Mouse (Mus musculus): ENCODE measurements around the gene Adamts13. TPM values are rescaled to one million over a fixed set of nuclear protein-coding genes. Genes with fewer than 3 reads are reported as not detected.
A peak's percentile ranks its signal among the peaks of the same experiment; 100 is the strongest.

Adamts13 gene
- total and polyA plus RNA-seq, 3 experiments, result 0.13 to 0.17 TPM; not detected in 1

DNA sequence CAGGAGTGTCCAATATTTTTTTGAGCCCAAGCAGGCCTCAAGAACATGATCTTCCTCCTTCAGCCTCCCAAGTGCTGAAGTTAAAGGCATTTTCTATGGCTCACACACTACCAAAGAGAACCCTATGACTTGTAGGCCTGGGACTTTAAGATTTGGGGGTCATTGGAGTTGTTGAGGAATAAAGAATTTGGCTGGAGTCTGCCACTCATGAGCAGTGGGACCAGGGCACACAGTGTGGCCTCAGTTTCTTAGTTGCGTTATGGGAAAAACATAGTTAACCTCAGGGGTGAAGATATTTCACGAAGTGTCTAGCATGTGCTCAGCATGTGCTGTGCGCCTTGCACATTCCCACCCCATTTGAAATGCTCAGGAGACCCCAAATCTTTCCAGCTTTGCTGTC is 53.1 kb downstream of the Adamts13 start:
- no peak for DNase-seq (ENCODE audit: extremely low read depth)
- Histone ChIP-seq H3K4me2 (ENCODE audit: insufficient read depth, low read depth, poor library complexity, severe bottlenecking) (peak overlapping the region; percentile 53), H3K36me3 (replicated peaks in 1 of 2; ENCODE audit: control insufficient read depth in 1 of 2, insufficient read depth in 1 of 2, low read length in 1 of 2) (peaks cover 34 to 42% of the 10 kb centered on the region in 2 experiments), H3K27me3 (replicated peaks) (no peaks in the 10 kb centered on the region), H3K9ac (ENCODE audit: insufficient read depth, low read depth) (peak overlapping the region; percentile 72), H3K79me2 (replicated peaks; ENCODE audit: control insufficient read depth, extremely low read depth, insufficient read depth, poor library complexity, severe bottlenecking) (peaks cover 4% of the 10 kb centered on the region; the same call in 1 of the 2 replicates), H3K4me1 (ENCODE audit: control insufficient read depth in 1 of 2, insufficient read depth in 2 of 2) (peaks cover 25 to 63% of the 10 kb centered on the region in 2 experiments), H3K27ac (ENCODE audit: insufficient read depth, low read depth) (peak overlapping the region; percentile 55; the same call in 1 of the 2 replicates), H3K4me3 (replicated peaks in 1 of 3; ENCODE audit: low read depth in 2 of 3, low read length in 2 of 3, poor library complexity in 1 of 3) (peak overlapping the region; percentile 72 to 74 (median 73)), H3K9me3 (replicated peaks; ENCODE audit: low read length) (no peaks in the 10 kb centered on the region)
- dilution Hi-C loops (cut with MboI; ENCODE audit: extremely low pct_ligation_motif_present, extremely low pct_unique_long_range_greater_than_20kb, low sequenced_read_pairs) (no loop called here), in situ Hi-C loops (cut with MboI; ENCODE audit: low pct_ligation_motif_present, low pct_unique_long_range_greater_than_20kb, low sequenced_read_pairs) (no loop called here)
- TF ChIP-seq BHLHE40 (IDR thresholded peaks at IDR 0.05; ENCODE audit: low read depth, low read length), result peak; percentile 13; the same call in 1 of the 2 replicates
- no peak for TF ChIP-seq JUN (IDR thresholded peaks at IDR 0.05; ENCODE audit: insufficient read depth, low read depth, low read length)
- TF ChIP-seq MYC (IDR thresholded peaks at IDR 0.05; ENCODE audit: low read depth, low read length), result peak; percentile 90; the same call in 1 of the 2 replicates
- TF ChIP-seq GABPA (IDR thresholded peaks at IDR 0.05; ENCODE audit: insufficient replicate concordance, low read depth, low read length), result no peak
- TF ChIP-seq NRF1 (IDR thresholded peaks at IDR 0.05; ENCODE audit: low read depth, low read length), result no peak
- TF ChIP-seq POLR2A (IDR thresholded peaks at IDR 0.05; ENCODE audit: low read depth, low read length), result no peak
- TF ChIP-seq RAD21 (IDR thresholded peaks at IDR 0.05; ENCODE audit: low read depth, low read length), result no peak
- TF ChIP-seq HCFC1 (IDR thresholded peaks at IDR 0.05; ENCODE audit: low read depth, low read length), result no peak
- no peak for TF ChIP-seq NELFE (IDR thresholded peaks at IDR 0.05; ENCODE audit: low read depth, low read length)
- TF ChIP-seq CHD2 (IDR thresholded peaks at IDR 0.05; ENCODE audit: low read length), result no peak
- no peak for TF ChIP-seq USF2 (conservative IDR thresholded peaks at IDR 0.05; ENCODE audit: low read depth, low read length)
- no peak for TF ChIP-seq ELF1 (IDR thresholded peaks at IDR 0.05; ENCODE audit: low read depth, low read length)
- no peak for TF ChIP-seq SMC3 (IDR thresholded peaks at IDR 0.05; ENCODE audit: low read depth, low read length)
- TF ChIP-seq CHD1 (IDR thresholded peaks at IDR 0.05; ENCODE audit: low read depth, low read length), result no peak
- TF ChIP-seq MAX (IDR thresholded peaks at IDR 0.05; ENCODE audit: low read length), result peak; percentile 25
- TF ChIP-seq USF1 (IDR thresholded peaks at IDR 0.05; ENCODE audit: low read depth, low read length), result no peak
- no peak for TF ChIP-seq TCF12 (IDR thresholded peaks at IDR 0.05; ENCODE audit: low read depth, low read length)
- no peak for TF ChIP-seq MEF2A (IDR thresholded peaks at IDR 0.05; ENCODE audit: borderline replicate concordance, low read depth, low read length)
- TF ChIP-seq ETS1 (conservative IDR thresholded peaks at IDR 0.05; ENCODE audit: low read depth, low read length), result no peak
- TF ChIP-seq ZKSCAN1 (IDR thresholded peaks at IDR 0.05; ENCODE audit: borderline replicate concordance, low read depth, low read length), result peak; percentile 51
- no peak for TF ChIP-seq IRF4 (IDR thresholded peaks at IDR 0.05; ENCODE audit: low read depth, low read length)
- no peak for TF ChIP-seq RCOR1 (conservative IDR thresholded peaks at IDR 0.05; ENCODE audit: low read depth, low read length)
- TF ChIP-seq MAFK (IDR thresholded peaks at IDR 0.05; ENCODE audit: insufficient replicate concordance, low read length), result no peak
- TF ChIP-seq MAZ (IDR thresholded peaks at IDR 0.05; ENCODE audit: low read depth, low read length), result no peak
- TF ChIP-seq SIN3A (IDR thresholded peaks at IDR 0.05; ENCODE audit: low read length), result no peak; the same call in 1 of the 2 replicates
- TF ChIP-seq E2F4 (IDR thresholded peaks at IDR 0.05; ENCODE audit: insufficient replicate concordance, low read depth, low read length), result no peak
- no peak for TF ChIP-seq EP300 (IDR thresholded peaks at IDR 0.05; ENCODE audit: low read length)
- no peak for TF ChIP-seq JUND (conservative IDR thresholded peaks at IDR 0.05; ENCODE audit: low read depth, low read length)
- no peak for TF ChIP-seq ZC3H11A (IDR thresholded peaks at IDR 0.05; ENCODE audit: low read depth, low read length)

Data from CH12.LX (cell line).